8 mouse cellular contexts compared by ENCODE assay signal in the genomic region with DNA sequence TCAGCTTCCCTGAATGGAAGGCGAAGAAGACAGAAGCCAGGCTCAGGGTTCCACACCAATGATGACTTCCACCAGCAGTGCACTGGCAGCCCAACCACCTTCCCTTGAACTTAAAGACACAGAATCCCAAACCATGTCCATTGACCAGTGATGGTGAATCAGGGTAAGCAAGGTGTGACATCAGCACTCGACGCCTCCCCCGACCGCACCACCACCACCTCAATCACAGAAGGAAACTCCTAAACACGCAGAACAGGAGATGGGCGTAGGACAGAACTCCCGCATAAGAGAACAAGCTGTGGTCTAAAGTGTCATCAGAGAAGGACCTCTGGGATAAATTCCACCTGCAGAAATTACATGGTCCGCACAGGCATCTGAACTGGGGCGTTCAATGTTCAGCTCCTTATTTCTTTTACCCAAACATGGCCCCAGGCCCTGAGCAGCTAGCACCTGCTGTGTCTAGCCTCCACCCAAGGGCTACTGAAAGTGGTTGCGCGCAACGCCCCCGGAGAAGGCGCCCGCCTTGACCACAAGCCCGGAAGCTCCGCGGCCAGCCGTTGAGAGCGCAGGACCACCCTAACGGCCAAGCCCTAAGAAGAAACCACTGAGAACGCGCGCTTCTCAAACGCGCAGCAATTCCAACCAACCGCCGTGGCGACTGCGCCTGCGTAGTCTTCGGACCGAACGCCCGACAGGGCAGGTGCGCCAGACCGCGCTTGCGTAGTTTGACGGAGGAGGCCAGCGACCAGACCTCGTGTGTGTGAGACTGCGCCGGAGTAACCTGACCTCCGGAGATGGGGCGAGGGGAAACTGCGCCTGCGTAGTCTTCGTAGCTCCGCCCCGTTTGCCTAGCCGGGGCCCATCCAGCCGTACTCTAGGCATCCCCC. TPM values are rescaled to one million over a fixed set of nuclear protein-coding genes. Genes with fewer than 3 reads are reported as not detected.
A peak's percentile ranks its signal among the peaks of the same experiment; 100 is the strongest.
DNase-seq lines count a peak whose midpoint lies in the region; ATAC-seq and TF ChIP-seq lines count a peak whose summit lies in the region.

No protein-coding gene starts in this region.

- H3K9ac ChIP-seq in heart, embryonic 15.5 days = peak overlapping the region; percentile 65
- peak overlapping the region; percentile 70 for H3K9ac ChIP-seq in liver, embryonic 14.5 days (replicated peaks)
- peak overlapping the region; percentile 62 for H3K9ac ChIP-seq in neural tube, embryonic 11.5 days (ENCODE audit: low read length)
- peak overlapping the region; percentile 63 for H3K9ac ChIP-seq in stomach, postnatal 0 days (ENCODE audit: low read length)

- DNase-seq in CD8-positive naive resting alpha-beta T cell, adult 2 months (ENCODE audit: low read depth in 2 of 2, low spot score in 2 of 2) = peak; percentile 98
- DNase-seq in c-Kit-positive CD71-negative TER-119-negative erythroid progenitor cells, embryonic 14.5 days (ENCODE audit: low read depth) = peak; percentile 99
- peak; percentile 99 for DNase-seq in forebrain, embryonic 10.5 days (ENCODE audit: extremely low spot score, low spot score)
- peak; percentile 98 to 99 for DNase-seq in kidney, postnatal 25 days
- peak; percentile 95 to 96 (median 96) for DNase-seq in liver, embryonic 14.5 days (ENCODE audit: low read depth in 3 of 3, low spot score in 3 of 3)
- DNase-seq in neural tube, embryonic 11.5 days (ENCODE audit: low spot score) = peak; percentile 99
- DNase-seq in stomach, postnatal 0 days (ENCODE audit: low spot score) = peak; percentile 99

- peak overlapping the region; percentile 90 for H3K4me2 ChIP-seq in heart, embryonic 15.5 days
- peak overlapping the region; percentile 85 for H3K4me2 ChIP-seq in liver, embryonic 14.5 days (ENCODE audit: low read depth)
- peak overlapping the region; percentile 80 for H3K4me2 ChIP-seq in neural tube, embryonic 11.5 days (ENCODE audit: low read depth)
- H3K4me2 ChIP-seq in stomach, postnatal 0 days (replicated peaks; ENCODE audit: low read depth) = peak overlapping the region; percentile 75

- H3K4me3 ChIP-seq in forebrain, embryonic 10.5 days = peak overlapping the region; percentile 90
- H3K4me3 ChIP-seq in heart, embryonic 15.5 days = peak overlapping the region; percentile 81
- peak overlapping the region; percentile 63 to 95 for H3K4me3 ChIP-seq in liver, embryonic 14.5 days (ENCODE audit: insufficient read depth in 1 of 2, low read depth in 2 of 2, low read length in 2 of 2)
- peak overlapping the region; percentile 82 for H3K4me3 ChIP-seq in neural tube, embryonic 11.5 days (ENCODE audit: low read depth, low read length)
- H3K4me3 ChIP-seq in stomach, postnatal 0 days (ENCODE audit: low read depth, low read length) = peak overlapping the region; percentile 82

- peaks cover 15% of the 10 kb centered on the region for H3K36me3 ChIP-seq in forebrain, embryonic 10.5 days (replicated peaks)
- H3K36me3 ChIP-seq in heart, embryonic 15.5 days = no peaks in the 10 kb centered on the region
- H3K36me3 ChIP-seq in liver, embryonic 14.5 days (replicated peaks; ENCODE audit: control insufficient read depth, insufficient read depth, low read depth) = peaks cover 9% of the 10 kb centered on the region
- peaks cover 3% of the 10 kb centered on the region; the same call in 1 of the 2 replicates for H3K36me3 ChIP-seq in neural tube, embryonic 11.5 days (ENCODE audit: control insufficient read depth, insufficient read depth, low read length)
- no peaks in the 10 kb centered on the region for H3K36me3 ChIP-seq in stomach, postnatal 0 days (ENCODE audit: control insufficient read depth, insufficient read depth, low read length)

- H3K27me3 ChIP-seq in forebrain, embryonic 10.5 days (ENCODE audit: poor library complexity, severe bottlenecking) = no peaks in the 10 kb centered on the region
- H3K27me3 ChIP-seq in heart, embryonic 15.5 days = no peaks in the 10 kb centered on the region
- H3K27me3 ChIP-seq in liver, embryonic 14.5 days (ENCODE audit: control insufficient read depth, insufficient read depth, low read length) = no peaks in the 10 kb centered on the region
- H3K27me3 ChIP-seq in neural tube, embryonic 11.5 days (ENCODE audit: control insufficient read depth, insufficient read depth, low read length) = no peaks in the 10 kb centered on the region
- H3K27me3 ChIP-seq in stomach, postnatal 0 days (ENCODE audit: control insufficient read depth, insufficient read depth, low read length) = no peaks in the 10 kb centered on the region

- 8% methylated on average over 54 of the region's 54 CpGs for WGBS in forebrain, embryonic 10.5 days
- WGBS in heart, embryonic 15.5 days = 6% methylated on average over 54 of the region's 54 CpGs
- 2% methylated on average over 54 of the region's 54 CpGs for WGBS in liver, embryonic 14.5 days (ENCODE audit: insufficient replicate concordance)
- 9% methylated on average over 53 of the region's 54 CpGs for WGBS in neural tube, embryonic 11.5 days
- 5% methylated on average over 54 of the region's 54 CpGs for WGBS in stomach, postnatal 0 days

- ATAC-seq in heart, embryonic 15.5 days (replicated peaks; ENCODE audit: insufficient number of reproducible peaks, insufficient read depth, low FRiP score, low read depth) = peak; percentile 100
- ATAC-seq in liver, embryonic 14.5 days (ENCODE audit: insufficient read depth) = peak; percentile 94
- ATAC-seq in neural tube, embryonic 11.5 days (ENCODE audit: insufficient read depth, low FRiP score, low TSS enrichment) = peak; percentile 95
- peak; percentile 98 for ATAC-seq in stomach, postnatal 0 days (ENCODE audit: low FRiP score, low TSS enrichment)

- peak overlapping the region; percentile 98 for H3K27ac ChIP-seq in forebrain, embryonic 10.5 days
- peak overlapping the region; percentile 93 for H3K27ac ChIP-seq in heart, embryonic 15.5 days
- H3K27ac ChIP-seq in liver, embryonic 14.5 days = peak overlapping the region; percentile 80
- peak overlapping the region; percentile 79 for H3K27ac ChIP-seq in neural tube, embryonic 11.5 days (ENCODE audit: low read depth, low read length)
- peak overlapping the region; percentile 81 for H3K27ac ChIP-seq in stomach, postnatal 0 days (replicated peaks)

- peaks cover 25% of the 10 kb centered on the region for H3K4me1 ChIP-seq in forebrain, embryonic 10.5 days
- peaks cover 14% of the 10 kb centered on the region for H3K4me1 ChIP-seq in heart, embryonic 15.5 days (replicated peaks)
- H3K4me1 ChIP-seq in liver, embryonic 14.5 days (replicated peaks; ENCODE audit: control insufficient read depth in 2 of 2, insufficient read depth in 2 of 2, low read length in 1 of 2) = peaks cover 14 to 20% of the 10 kb centered on the region in 2 experiments
- peaks cover 7% of the 10 kb centered on the region; the same call in 1 of the 2 replicates for H3K4me1 ChIP-seq in neural tube, embryonic 11.5 days (ENCODE audit: control insufficient read depth, insufficient read depth, low read length)
- H3K4me1 ChIP-seq in stomach, postnatal 0 days (replicated peaks; ENCODE audit: control insufficient read depth, insufficient read depth) = no peaks in the 10 kb centered on the region

- no peak for TF ChIP-seq EP300 in liver, embryonic 14.5 days (IDR thresholded peaks at IDR 0.05; ENCODE audit: low read depth)
- no peak for TF ChIP-seq EP300 in stomach, postnatal 0 days (optimal IDR thresholded peaks at IDR 0.05)

- H3K9me3 ChIP-seq in forebrain, embryonic 10.5 days = no peaks in the 10 kb centered on the region
- H3K9me3 ChIP-seq in heart, embryonic 15.5 days (replicated peaks) = no peaks in the 10 kb centered on the region
- no peaks in the 10 kb centered on the region for H3K9me3 ChIP-seq in liver, embryonic 14.5 days (ENCODE audit: control insufficient read depth, low read length)
- no peaks in the 10 kb centered on the region for H3K9me3 ChIP-seq in neural tube, embryonic 11.5 days (ENCODE audit: control insufficient read depth, low read length)
- no peaks in the 10 kb centered on the region for H3K9me3 ChIP-seq in stomach, postnatal 0 days (ENCODE audit: control insufficient read depth, low read length)

- no peak for TF ChIP-seq CTCF in liver, embryonic 14.5 days (IDR thresholded peaks at IDR 0.05; ENCODE audit: low read depth)
- TF ChIP-seq CTCF in stomach, postnatal 0 days (IDR thresholded peaks at IDR 0.05; ENCODE audit: low read depth) = no peak

RNA-seq across cellular contexts. Expression of gene Zbed4, which starts 0.5 kb away (rescaled TPM):
- polyA plus RNA-seq in forebrain, embryonic 10.5 days (2016; fragmentation: Nextera tagmentation; extraction: Ambion mirVana) = 39.6 and 40.3 TPM in 2 replicates
- polyA plus RNA-seq in heart, embryonic 15.5 days (2015; fragmentation: Nextera tagmentation; extraction: Ambion mirVana) = 9.0 and 12.3 TPM in 2 replicates
- 5.9 and 8.0 TPM in 2 replicates for polyA plus RNA-seq in liver, embryonic 14.5 days (2012; rRNA removed)
- polyA plus RNA-seq in liver, embryonic 14.5 days (2014; fragmentation: Nextera tagmentation; extraction: Ambion mirVana) = 11.4 and 11.5 TPM in 2 replicates
- 46.1 and 48.6 TPM in 2 replicates for polyA plus RNA-seq in neural tube, embryonic 11.5 days (2014; fragmentation: Nextera tagmentation; extraction: Ambion mirVana)
- polyA plus RNA-seq in stomach, postnatal 0 days (2015; fragmentation: Nextera tagmentation; extraction: Ambion mirVana) = 3.7 and 3.9 TPM in 2 replicates

RNA-seq across cellular contexts. Expression of gene Brd1, which starts 16.9 kb away (rescaled TPM):
- 21.7 and 22.7 TPM in 2 replicates for polyA plus RNA-seq in forebrain, embryonic 10.5 days (2016; fragmentation: Nextera tagmentation; extraction: Ambion mirVana)
- 10.5 and 11.3 TPM in 2 replicates for polyA plus RNA-seq in heart, embryonic 15.5 days (2015; fragmentation: Nextera tagmentation; extraction: Ambion mirVana)
- polyA plus RNA-seq in liver, embryonic 14.5 days (2012; rRNA removed) = 4.1 and 6.1 TPM in 2 replicates
- 5.5 and 7.1 TPM in 2 replicates for polyA plus RNA-seq in liver, embryonic 14.5 days (2014; fragmentation: Nextera tagmentation; extraction: Ambion mirVana)
- polyA plus RNA-seq in neural tube, embryonic 11.5 days (2014; fragmentation: Nextera tagmentation; extraction: Ambion mirVana) = 23.4 and 25.9 TPM in 2 replicates
- 10.4 and 10.8 TPM in 2 replicates for polyA plus RNA-seq in stomach, postnatal 0 days (2015; fragmentation: Nextera tagmentation; extraction: Ambion mirVana)

Comparison
In these comparisons a context has a peak if more than half of its experiments do, and no peak if none do; other contexts are left out.
1. Peak in every context shown above with its lines: DNase-seq, ATAC-seq, H3K4me3 ChIP-seq and H3K27ac ChIP-seq.